Mouse (Mus musculus) spleen, postnatal 10 days (tissue): Measurements from ENCODE around the gene A26c2.

ENCODE experiments used
- DNase-seq, 2 experiments: peaks; one replicate each; pipeline ENCODE4 v3.0.0; 2021 to 2022; ENCODE audit warnings: low spot score in 2 of 2

The A26c2 gene

GRCm38 (mm10) chr7:62823573-62823972 is at the start of gene A26c2:
Gene A26c2, minus strand, starts transcription at chr7:62823673.
- no peak for DNase-seq

DNA sequence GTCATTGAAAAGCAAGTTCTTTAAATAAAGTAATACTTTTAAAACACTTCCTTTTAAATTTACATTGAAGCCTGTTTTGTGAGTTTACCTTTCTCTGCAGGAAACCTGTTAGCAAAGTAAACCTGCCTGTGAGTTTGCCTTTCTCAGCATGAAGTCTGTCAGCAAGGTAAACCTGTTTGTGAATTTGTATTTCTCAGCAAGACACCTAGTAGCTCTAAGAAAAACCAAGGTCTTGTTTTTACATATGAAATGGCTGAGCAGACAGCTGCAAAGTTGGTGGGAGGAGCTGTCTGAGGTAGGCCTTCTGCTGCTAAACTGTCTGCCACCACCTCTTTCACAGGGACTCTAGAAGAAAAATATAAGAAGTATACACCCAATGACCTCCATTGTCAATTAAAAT is 28.0 kb upstream of the A26c2 start:
- DNase-seq, result no peak
